Mouse (Mus musculus): ENCODE results near the gene Mink1.
A peak's percentile ranks its signal among the peaks of the same experiment; 100 is the strongest.

The Mink1 gene

GRCm38 (mm10) chr11:70653345-70654197 lies 90.9 kb downstream of the Mink1 start:
- peak; percentile 62 to 75 for DNase-seq (ENCODE audit: low spot score in 2 of 2)

- DNase-seq (ENCODE audit: low spot score in 2 of 2) = peak; percentile 62 to 74
Measured at GRCm38 (mm10) chr11:70654198-70654922, 91.7 kb downstream of the Mink1 start, which contains the start of gene Pfn1. TSS of gene Pfn1 (minus strand) at chr11:70654644.

- peak; percentile 58 to 69 for DNase-seq (ENCODE audit: low spot score in 2 of 2)
Measured at GRCm38 (mm10) chr11:70654923-70655570, 92.4 kb downstream of the Mink1 start.

- peak in 1 of 2 experiments; percentile 44 for DNase-seq (ENCODE audit: low spot score in 2 of 2)
Measured at GRCm38 (mm10) chr11:70655571-70656455, 93.1 kb downstream of the Mink1 start.

GRCm38 (mm10) chr11:70656456-70656927 lies 93.8 kb downstream of the Mink1 start:
- no peak for DNase-seq (ENCODE audit: low spot score in 2 of 2)

GRCm38 (mm10) chr11:70656964-70657363 lies 94.3 kb downstream of the Mink1 start, which contains the start of gene Eno3:
TSS of gene Eno3 (plus strand) at chr11:70657202.
- no peak for DNase-seq (ENCODE audit: low spot score in 2 of 2)

- DNase-seq (ENCODE audit: low spot score in 2 of 2) = no peak
Measured at GRCm38 (mm10) chr11:70657573-70657972, 94.9 kb downstream of the Mink1 start.

- DNase-seq (ENCODE audit: low spot score in 2 of 2) = no peak
Measured at GRCm38 (mm10) chr11:70657991-70658390, 95.3 kb downstream of the Mink1 start.

- DNase-seq (ENCODE audit: low spot score in 2 of 2) = no peak
Measured at GRCm38 (mm10) chr11:70658521-70658920, 95.8 kb downstream of the Mink1 start.

GRCm38 (mm10) chr11:70658942-70659341 lies 96.3 kb downstream of the Mink1 start:
- DNase-seq (ENCODE audit: low spot score in 2 of 2) = no peak

GRCm38 (mm10) chr11:70660571-70660970 lies 97.9 kb downstream of the Mink1 start:
- DNase-seq (ENCODE audit: low spot score in 2 of 2) = no peak

GRCm38 (mm10) chr11:70663101-70663500 lies 100.4 kb downstream of the Mink1 start:
- no peak for DNase-seq (ENCODE audit: low spot score in 2 of 2)

- no peak for DNase-seq (ENCODE audit: low spot score in 2 of 2)
Measured at GRCm38 (mm10) chr11:70663957-70664356, 101.3 kb downstream of the Mink1 start.

Data from spleen, postnatal 14 days (tissue).